Mouse (Mus musculus) left cerebral cortex, adult 18-20 months (tissue): ENCODE measurements at regions not wholly inside any gene's neighbourhood (a gene's known extent, or its start where the extent isn't known, plus 50 kb on each side); places are given as distances from the start of the nearest gene placed in this dataset.

ENCODE experiments used
- DNase-seq, 2 experiments: peaks; one replicate each; pipeline ENCODE4 v3.0.0; 2021 to 2022; ENCODE audit warnings: low spot score in 2 of 2, mixed read lengths in 1 of 2

- no peak for DNase-seq
These were observed 292.3 kb downstream of the 1700017N19Rik start for GRCm38 (mm10) chr10:100882584-100882983.

- DNase-seq: no peak
These were observed 332.7 kb downstream of the 1700017N19Rik start for GRCm38 (mm10) chr10:100922976-100923375.

- no peak for DNase-seq
These were observed 336.8 kb downstream of the 1700017N19Rik start for GRCm38 (mm10) chr10:100927086-100927485.

- no peak for DNase-seq
These were observed 341.5 kb downstream of the 1700017N19Rik start for GRCm38 (mm10) chr10:100931739-100932138.

GRCm38 (mm10) chr10:100958371-100958770, 368.1 kb downstream of the 1700017N19Rik start:
- DNase-seq: no peak

GRCm38 (mm10) chr10:101003469-101003868, 413.2 kb downstream of the 1700017N19Rik start:
- DNase-seq: no peak

- DNase-seq: no peak
These were observed 414.4 kb downstream of the 1700017N19Rik start for GRCm38 (mm10) chr10:101004687-101005086.

- DNase-seq: no peak
These were observed 425.1 kb downstream of the 1700017N19Rik start for GRCm38 (mm10) chr10:101015416-101015815.

GRCm38 (mm10) chr10:101038630-101039029, 448.3 kb downstream of the 1700017N19Rik start:
- no peak for DNase-seq

GRCm38 (mm10) chr10:101039034-101039433, 448.8 kb downstream of the 1700017N19Rik start:
- DNase-seq: no peak
